ENCODE assay signal across 13 mouse cellular contexts in the genomic region with DNA sequence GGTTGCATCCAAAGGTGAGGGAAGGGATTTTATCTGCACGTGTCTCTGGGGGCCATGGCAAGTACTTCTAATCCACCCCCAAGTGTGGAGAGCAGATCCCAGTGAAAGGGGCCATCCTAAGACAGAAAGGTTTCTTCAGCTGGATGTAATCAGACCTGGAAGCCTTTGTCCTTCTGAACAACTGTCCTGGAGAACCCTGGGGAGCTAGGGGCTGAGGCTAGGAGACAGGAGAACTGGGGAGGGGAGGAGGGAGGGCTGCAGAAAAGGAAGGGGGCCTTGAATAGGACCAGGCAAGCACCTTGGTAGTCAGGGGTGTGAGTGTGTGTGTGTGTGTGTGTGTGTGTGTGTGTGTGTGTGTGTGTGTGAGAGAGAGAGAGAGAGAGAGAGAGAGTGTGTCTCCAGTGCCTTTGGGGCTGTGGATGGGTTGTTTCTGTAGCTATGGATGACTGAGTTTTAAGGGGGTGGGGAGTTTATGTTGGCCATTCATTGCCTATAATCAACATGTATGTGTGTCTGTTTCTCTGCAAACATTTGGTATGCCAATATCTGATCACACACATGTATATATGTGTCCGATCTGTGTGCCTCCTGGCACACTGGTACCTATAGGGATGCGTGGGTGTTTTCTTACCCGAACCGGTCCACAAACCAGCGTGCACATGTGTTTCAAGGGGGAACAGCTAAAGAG. TPM values are rescaled to one million over a fixed set of nuclear protein-coding genes. Genes with fewer than 3 reads are reported as not detected.
DNase-seq lines count a peak whose midpoint lies in the region; ATAC-seq and TF ChIP-seq lines count a peak whose summit lies in the region.
"Had no signal": no experiment of that assay in that cellular context is flagged by ENCODE, and none has a peak within 500 bp of the region (broad histone marks: within the 10 kb centered on the region; RNA-seq: fewer than 3 reads in every experiment).

No protein-coding gene starts in this region.

- H3K27me3 ChIP-seq in forebrain, embryonic 14.5 days (replicated peaks; ENCODE audit: control insufficient read depth, insufficient read depth, low read length): no peaks in the 10 kb centered on the region
- peaks cover 79% of the 10 kb centered on the region for H3K27me3 ChIP-seq in limb, embryonic 11.5 days (ENCODE audit: control insufficient read depth, insufficient read depth, low read length)
- H3K27me3 ChIP-seq in neural tube, embryonic 14.5 days (ENCODE audit: control insufficient read depth, insufficient read depth, low read length): 0 out of 2 replicates have a peak, but pooled peaks cover 2% of the 10 kb centered on the region

- H3K4me3 ChIP-seq in left cerebral cortex, adult 2 months: peak overlapping the region; percentile 51
- H3K4me3 ChIP-seq in forebrain, embryonic 14.5 days (ENCODE audit: low read depth, low read length): peak overlapping the region; percentile 75
- peak overlapping the region; percentile 44; the same call in 1 of the 2 replicates for H3K4me3 ChIP-seq in limb, embryonic 11.5 days (ENCODE audit: low read depth, low read length)
- H3K4me3 ChIP-seq in neural tube, embryonic 14.5 days (ENCODE audit: low read depth, low read length): peak overlapping the region; percentile 96

- H3K9me3 ChIP-seq in forebrain, embryonic 14.5 days (replicated peaks; ENCODE audit: control insufficient read depth, low read length): no peaks in the 10 kb centered on the region
- H3K9me3 ChIP-seq in limb, embryonic 11.5 days (ENCODE audit: control insufficient read depth, low read length): no peaks in the 10 kb centered on the region
- no peaks in the 10 kb centered on the region for H3K9me3 ChIP-seq in neural tube, embryonic 14.5 days (ENCODE audit: control insufficient read depth, low read length)

- DNase-seq in left cerebral cortex, adult 2 months (ENCODE audit: extremely low spot score in 1 of 2, low spot score in 2 of 2): no peak
- DNase-seq in left cerebral cortex, adult 8-10 months (ENCODE audit: low spot score in 2 of 2): no peak
- DNase-seq in forebrain, embryonic 14.5 days (ENCODE audit: low spot score): no peak
- DNase-seq in limb, embryonic 11.5 days (ENCODE audit: low spot score): no peak
- DNase-seq in right cerebral cortex, postnatal 4 days: no peak
- no peak for DNase-seq in ovary, postnatal 10 days (ENCODE audit: low spot score)
- DNase-seq: gastrocnemius, postnatal 36 days; kidney, adult 18-20 months; lung, postnatal 4 days; thymus, postnatal 36 days had no signal

- TF ChIP-seq CTCF in left cerebral cortex, adult 2 months (IDR thresholded peaks at IDR 0.05): no peak

- WGBS in forebrain, embryonic 14.5 days: 6% methylated on average over 6 of the region's 6 CpGs
- WGBS in limb, embryonic 11.5 days: 11% methylated on average over 6 of the region's 6 CpGs
- 2% methylated on average over 6 of the region's 6 CpGs for WGBS in neural tube, embryonic 14.5 days

- ATAC-seq in forebrain, embryonic 14.5 days: peak; percentile 1; the same call in 1 of the 2 replicates
- no peak for ATAC-seq in limb, embryonic 11.5 days (ENCODE audit: insufficient number of reproducible peaks, low FRiP score, low TSS enrichment, low read depth)
- ATAC-seq in neural tube, embryonic 14.5 days (ENCODE audit: low read depth): peak; percentile 16; the same call in 1 of the 2 replicates
- ATAC-seq in inflammation-experienced regulatory T-cells, adult 6 months: no peak
- ATAC-seq: activated CD4-positive, CD25-positive, alpha-beta regulatory T cell, adult 4 months had no signal

- H3K36me3 ChIP-seq in forebrain, embryonic 14.5 days (ENCODE audit: control insufficient read depth, insufficient read depth, low read length): no peaks in the 10 kb centered on the region
- no peaks in the 10 kb centered on the region for H3K36me3 ChIP-seq in limb, embryonic 11.5 days (ENCODE audit: control insufficient read depth, insufficient read depth, low read length)
- no peaks in the 10 kb centered on the region for H3K36me3 ChIP-seq in neural tube, embryonic 14.5 days (ENCODE audit: control insufficient read depth, insufficient read depth, low read length)

- peak overlapping the region; percentile 72 for H3K27ac ChIP-seq in left cerebral cortex, adult 2 months
- H3K27ac ChIP-seq in forebrain, embryonic 14.5 days (ENCODE audit: low read depth, low read length): peak overlapping the region; percentile 90
- H3K27ac ChIP-seq in limb, embryonic 11.5 days (replicated peaks; ENCODE audit: low read depth, low read length): no peak overlapping the region
- peak overlapping the region; percentile 82 for H3K27ac ChIP-seq in neural tube, embryonic 14.5 days (ENCODE audit: low read depth, low read length)

- intact Hi-C loops in left cerebral cortex, adult 2 months (cut with DNase I): loop anchor here (5.0 kb wide), 1 partner anchor 411 kb away; a partner anchor contains a TSS

- peak overlapping the region; percentile 95 for H3K4me2 ChIP-seq in forebrain, embryonic 14.5 days (ENCODE audit: low read length)
- H3K4me2 ChIP-seq in limb, embryonic 11.5 days (ENCODE audit: low read depth, severe bottlenecking): no peak overlapping the region; the same call in 1 of the 2 replicates
- H3K4me2 ChIP-seq in neural tube, embryonic 14.5 days (ENCODE audit: low read depth, low read length): peak overlapping the region; percentile 77

- H3K9ac ChIP-seq in forebrain, embryonic 14.5 days (ENCODE audit: low read length): peak overlapping the region; percentile 46; the same call in 1 of the 2 replicates
- H3K9ac ChIP-seq in limb, embryonic 11.5 days (ENCODE audit: low read length): no peak overlapping the region
- H3K9ac ChIP-seq in neural tube, embryonic 14.5 days (replicated peaks; ENCODE audit: low read depth, low read length): peak overlapping the region; percentile 99

- peaks cover 31% of the 10 kb centered on the region for H3K4me1 ChIP-seq in forebrain, embryonic 14.5 days (ENCODE audit: control insufficient read depth, insufficient read depth, low read length)
- 0 out of 2 replicates have a peak, but pooled peaks cover 6% of the 10 kb centered on the region for H3K4me1 ChIP-seq in limb, embryonic 11.5 days (ENCODE audit: control insufficient read depth, insufficient read depth, low read length)
- H3K4me1 ChIP-seq in neural tube, embryonic 14.5 days (ENCODE audit: control insufficient read depth, insufficient read depth, low read length): peaks cover 22% of the 10 kb centered on the region

RNA-seq across cellular contexts. Expression of a gene that starts 46.2 kb away (rescaled TPM):
- total RNA-seq in left cerebral cortex, adult 2 months (2021): under 1 TPM in 1 of 2 experiments, not detected in 1; 0.68 TPM
- under 1 TPM; 0.63 to 0.94 (median 0.69) TPM for total RNA-seq in left cerebral cortex, adult 8-10 months (2022)
- polyA plus RNA-seq in forebrain, embryonic 14.5 days (2014; fragmentation: Nextera tagmentation; extraction: Ambion mirVana): not detected in 2 replicates
- polyA plus RNA-seq in limb, embryonic 11.5 days (2014; fragmentation: Nextera tagmentation; extraction: Ambion mirVana): not detected in 2 replicates
- 0.11 TPM in 1 of 2 replicates, not detected in the other for polyA plus RNA-seq in neural tube, embryonic 14.5 days (2014; fragmentation: Nextera tagmentation; extraction: Ambion mirVana)
- not detected for polyA plus RNA-seq in inflammation-experienced regulatory T-cells, adult 6 months (2017; shearing (Covaris generic))
- total RNA-seq: gastrocnemius, postnatal 36 days had no signal
- polyA plus RNA-seq: activated CD4-positive, CD25-positive, alpha-beta regulatory T cell, adult 4 months had no signal

Comparison
In these comparisons a context has a peak if more than half of its experiments do, and no peak if none do; other contexts are left out.
1. H3K4me3 ChIP-seq: peak in every context shown above with its lines; median percentile 96 in neural tube, embryonic 14.5 days; 75 in forebrain, embryonic 14.5 days; 51 in left cerebral cortex, adult 2 months; 44 in limb, embryonic 11.5 days.
2. ATAC-seq: peak in forebrain, embryonic 14.5 days (single experiment) and neural tube, embryonic 14.5 days (single experiment); none in limb, embryonic 11.5 days (single experiment) and inflammation-experienced regulatory T-cells, adult 6 months (single experiment).